Mouse (Mus musculus) heart, embryonic 12.5 days (tissue): ENCODE measurements around the gene Fkbpl. TPM values are rescaled to one million over a fixed set of nuclear protein-coding genes. Genes with fewer than 3 reads are reported as not detected.

Experiments used
- ATAC-seq: fragments of 200-750 bp; cut with Nextera tagmentation; 2 replicates; pipeline ENCODE4 v1.8.0; 2017; ENCODE audit warnings: moderate TSS enrichment, moderate library complexity; ENCODE audit not compliant: insufficient number of reproducible peaks, low FRiP score
- H3K27ac ChIP-seq: fragments of 300-500 bp; sonication (generic); 2 replicates; pipeline ENCODE4 v1.5.1; 2016; ENCODE audit warnings: mild to moderate bottlenecking, moderate library complexity; ENCODE audit not compliant: poor library complexity, severe bottlenecking
- H3K27me3 ChIP-seq: fragments of 300-500 bp; sonication (generic); replicated peaks from 2 replicates; pipeline ENCODE4 v1.6.1; 2016; ENCODE audit warnings: mild to moderate bottlenecking, moderate library complexity
- H3K36me3 ChIP-seq: fragments of 300-500 bp; sonication (generic); 2 replicates; pipeline ENCODE4 v1.6.1; 2016; ENCODE audit warnings: mild to moderate bottlenecking, moderate library complexity
- H3K4me1 ChIP-seq: fragments of 300-500 bp; sonication (generic); replicated peaks from 2 replicates; pipeline ENCODE4 v1.6.1; 2016; ENCODE audit warnings: mild to moderate bottlenecking
- H3K4me2 ChIP-seq: fragments of 300-500 bp; sonication (generic); 2 replicates; pipeline ENCODE4 v1.6.1; 2016; ENCODE audit warnings: mild to moderate bottlenecking, moderate library complexity
- H3K4me3 ChIP-seq: fragments of 300-500 bp; sonication (generic); 2 replicates; pipeline ENCODE4 v1.5.1; 2016; ENCODE audit warnings: mild to moderate bottlenecking
- H3K9ac ChIP-seq: fragments of 300-500 bp; sonication (generic); 2 replicates; pipeline ENCODE4 v1.6.1; 2016; ENCODE audit warnings: mild to moderate bottlenecking, moderate library complexity
- H3K9me3 ChIP-seq: fragments of 300-500 bp; sonication (generic); replicated peaks from 2 replicates; pipeline ENCODE4 v1.6.1; 2016; ENCODE audit warnings: mild to moderate bottlenecking, moderate library complexity
- WGBS: fragments of 180-500 bp; shearing (Covaris S2); methylation state at CpG from one replicate; pipeline ENCODE4 v1.1.7; 2016; 5-methylcytosine and 5-hydroxymethylcytosine counted together
- polyA plus RNA-seq: library from polyadenylated mRNA; unstranded; fragments of >200 nt; fragmentation: Nextera tagmentation; extraction: Ambion mirVana; gene quantifications from 2 replicates; pipeline ENCODE4 v1.2.1, GENCODE M21; 2016

The Fkbpl gene
- polyA plus RNA-seq, 1 experiment from 2014 or later, result 10.2 TPM

- Histone ChIP-seq H3K4me2 (peak overlapping the region; percentile 65), H3K36me3 (no peaks in the 10 kb centered on the region), H3K9ac (peak overlapping the region; percentile 53), H3K27ac (no peak overlapping the region), H3K4me3 (peak overlapping the region; percentile 35), H3K4me1 (peaks cover 36% of the 10 kb centered on the region), H3K9me3 (no peaks in the 10 kb centered on the region; the same call in 1 of the 2 replicates), H3K27me3 (peaks cover 63% of the 10 kb centered on the region)
- 9% methylated on average over 93 of the region's 93 CpGs for WGBS
- ATAC-seq, result no peak; the same call in 1 of the 2 replicates
These were observed 26.8 kb downstream of the Fkbpl start for GRCm38 (mm10) chr17:34671151-34672066.

DNA sequence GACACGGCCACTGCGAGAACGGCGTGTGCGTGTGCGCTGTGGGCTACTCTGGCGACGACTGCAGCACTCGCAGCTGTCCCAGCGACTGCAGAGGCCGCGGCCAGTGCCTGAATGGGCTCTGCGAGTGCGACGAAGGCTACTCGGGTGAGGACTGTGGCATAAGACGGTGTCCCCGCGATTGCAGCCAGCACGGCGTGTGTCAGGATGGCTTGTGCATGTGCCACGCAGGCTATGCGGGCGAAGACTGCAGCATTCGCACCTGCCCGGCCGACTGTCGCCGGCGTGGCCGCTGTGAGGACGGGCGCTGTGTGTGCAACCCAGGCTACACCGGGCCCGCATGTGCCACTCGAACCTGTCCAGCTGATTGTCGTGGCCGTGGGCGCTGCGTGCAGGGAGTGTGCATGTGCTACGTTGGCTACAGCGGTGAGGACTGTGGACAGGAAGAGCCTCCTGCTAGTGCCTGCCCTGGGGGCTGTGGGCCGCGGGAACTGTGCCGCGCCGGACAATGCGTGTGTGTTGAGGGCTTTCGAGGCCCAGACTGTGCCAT is 27.8 kb downstream of the Fkbpl start:
- H3K9ac ChIP-seq, result peak overlapping the region; percentile 53; the same call in 1 of the 2 replicates
- H3K4me3 ChIP-seq, result peak overlapping the region; percentile 35
- H3K9me3 ChIP-seq, result no peaks in the 10 kb centered on the region; the same call in 1 of the 2 replicates
- no peak for ATAC-seq
- no peaks in the 10 kb centered on the region for H3K36me3 ChIP-seq
- peaks cover 67% of the 10 kb centered on the region for H3K27me3 ChIP-seq
- 28% methylated on average over 49 of the region's 49 CpGs for WGBS
- H3K4me1 ChIP-seq, result peaks cover 36% of the 10 kb centered on the region
- H3K4me2 ChIP-seq, result peak overlapping the region; percentile 65
- no peak overlapping the region for H3K27ac ChIP-seq

- H3K9me3 ChIP-seq, result no peaks in the 10 kb centered on the region
- H3K4me1 ChIP-seq, result peaks cover 36% of the 10 kb centered on the region
- peaks cover 75% of the 10 kb centered on the region for H3K27me3 ChIP-seq
- H3K36me3 ChIP-seq, result no peaks in the 10 kb centered on the region
- no peak for ATAC-seq
- H3K4me2 ChIP-seq, result no peak overlapping the region
- H3K4me3 ChIP-seq, result no peak overlapping the region
- H3K27ac ChIP-seq, result no peak overlapping the region
- no peak overlapping the region for H3K9ac ChIP-seq
- 78% methylated on average over 7 of the region's 7 CpGs for WGBS
These were observed 28.6 kb downstream of the Fkbpl start for GRCm38 (mm10) chr17:34673139-34673538.

DNA sequence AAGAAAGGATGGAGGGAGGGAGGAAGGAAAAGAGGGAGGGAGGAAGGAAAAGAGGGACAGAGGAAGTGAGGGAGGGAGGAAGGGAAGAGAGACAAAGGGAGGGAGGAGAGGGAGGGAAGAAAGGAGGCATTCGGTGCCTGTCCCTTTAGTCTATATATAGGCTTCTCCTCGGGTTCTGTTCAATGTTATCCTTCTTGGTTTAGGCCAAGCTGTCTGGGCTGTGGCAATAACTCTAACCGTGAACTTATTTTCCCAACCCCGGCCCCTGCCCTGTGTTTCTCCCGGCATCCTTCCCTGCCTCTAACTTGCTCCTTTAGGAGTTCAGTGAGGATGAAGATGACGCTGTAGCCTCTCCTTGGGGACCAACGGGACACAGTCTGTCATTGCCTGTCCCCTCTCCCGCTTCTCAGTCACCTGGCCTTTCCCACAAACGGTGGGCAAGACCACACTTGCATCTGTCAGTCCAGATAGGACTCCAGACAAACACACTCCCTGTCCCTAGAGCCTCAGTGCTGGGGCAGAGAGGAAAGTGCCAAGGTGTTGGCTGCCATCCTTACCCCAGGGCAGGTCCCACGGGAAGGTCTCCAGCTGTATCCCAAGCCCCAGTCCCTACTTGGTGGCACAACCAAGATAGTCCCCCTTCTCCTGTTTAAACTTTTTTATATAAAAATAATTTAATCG is 30.1 kb downstream of the Fkbpl start:
- H3K27me3 ChIP-seq, result peaks cover 81% of the 10 kb centered on the region
- 39% methylated on average over 11 of the region's 11 CpGs for WGBS
- H3K27ac ChIP-seq, result no peak overlapping the region
- peaks cover 36% of the 10 kb centered on the region for H3K4me1 ChIP-seq
- H3K4me2 ChIP-seq, result no peak overlapping the region
- no peak overlapping the region for H3K4me3 ChIP-seq
- no peak for ATAC-seq
- no peaks in the 10 kb centered on the region for H3K9me3 ChIP-seq
- H3K36me3 ChIP-seq, result no peaks in the 10 kb centered on the region
- no peak overlapping the region for H3K9ac ChIP-seq

DNA sequence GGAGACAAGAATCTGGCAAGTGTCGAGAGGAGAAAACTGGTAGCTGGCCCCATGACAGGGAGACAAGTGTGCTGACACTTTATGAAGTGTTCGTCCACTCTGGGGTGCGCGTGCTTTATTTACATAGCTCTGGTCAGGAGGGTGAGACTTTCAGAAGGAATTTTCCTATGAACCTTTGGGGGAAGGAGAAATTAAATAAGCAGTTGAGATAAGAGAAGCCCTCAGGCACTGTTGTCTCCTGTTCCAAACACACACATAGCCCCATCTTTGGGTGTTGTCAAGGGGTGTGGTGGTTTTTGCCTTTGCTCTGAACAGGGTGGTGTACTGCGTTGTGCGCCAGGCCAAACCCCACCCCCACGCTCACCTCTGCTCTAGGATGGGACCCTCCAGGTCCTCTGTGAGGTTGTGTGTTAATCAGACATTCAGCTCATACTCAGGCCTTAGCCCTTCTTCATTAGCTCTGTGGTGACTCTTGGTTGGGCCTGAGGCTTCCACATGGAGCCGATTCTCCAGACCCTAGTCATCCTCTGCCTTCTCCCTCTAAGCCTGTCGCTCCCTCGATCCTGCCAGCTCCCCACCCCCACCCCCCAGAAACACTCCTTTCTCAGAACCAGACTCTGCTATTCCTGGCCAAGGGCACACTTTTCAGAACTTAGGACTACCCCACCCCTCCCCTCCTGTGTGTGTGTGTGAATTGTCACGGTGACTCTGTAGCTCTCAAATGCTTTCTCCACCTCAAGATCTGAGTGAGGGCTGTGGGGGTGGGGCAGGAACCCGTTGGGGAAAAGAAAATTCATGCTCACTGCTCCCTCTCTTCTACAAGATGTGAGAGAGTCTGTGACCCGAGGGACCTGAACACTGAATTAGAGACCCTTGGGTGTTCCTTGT is 30.9 kb downstream of the Fkbpl start:
- no peaks in the 10 kb centered on the region for H3K9me3 ChIP-seq
- H3K4me1 ChIP-seq, result peaks cover 36% of the 10 kb centered on the region
- no peak overlapping the region for H3K9ac ChIP-seq
- WGBS, result 57% methylated on average over 13 of the region's 13 CpGs
- H3K4me2 ChIP-seq, result no peak overlapping the region
- H3K4me3 ChIP-seq, result no peak overlapping the region
- peaks cover 81% of the 10 kb centered on the region for H3K27me3 ChIP-seq
- H3K27ac ChIP-seq, result no peak overlapping the region
- ATAC-seq, result no peak
- H3K36me3 ChIP-seq, result no peaks in the 10 kb centered on the region

DNA sequence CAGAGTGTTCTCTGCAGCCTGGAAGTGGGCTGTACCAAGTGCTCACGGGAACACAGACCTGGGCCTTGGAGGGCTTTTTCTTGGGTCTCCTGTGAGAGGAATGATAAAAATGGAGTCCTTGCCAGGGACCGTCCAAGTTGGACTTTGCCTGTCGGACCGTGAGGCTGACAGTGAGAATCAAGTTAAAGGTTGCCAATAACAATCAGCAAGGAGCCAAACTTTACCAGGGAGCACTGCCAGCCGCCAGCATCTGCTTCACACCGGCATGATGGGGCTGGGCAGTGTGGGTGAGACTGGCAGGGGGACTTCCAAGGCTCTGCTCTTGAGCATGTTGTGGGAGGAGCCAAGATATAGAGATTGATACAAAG is 31.5 kb downstream of the Fkbpl start:
- no peaks in the 10 kb centered on the region for H3K9me3 ChIP-seq
- H3K9ac ChIP-seq, result no peak overlapping the region
- peaks cover 35% of the 10 kb centered on the region for H3K4me1 ChIP-seq
- 68% methylated on average over 6 of the region's 6 CpGs for WGBS
- H3K4me2 ChIP-seq, result no peak overlapping the region
- H3K36me3 ChIP-seq, result no peaks in the 10 kb centered on the region
- no peak overlapping the region for H3K27ac ChIP-seq
- ATAC-seq, result no peak
- peaks cover 77% of the 10 kb centered on the region for H3K27me3 ChIP-seq
- no peak overlapping the region for H3K4me3 ChIP-seq

GRCm38 (mm10) chr17:34676671-34677070 is 32.1 kb downstream of the Fkbpl start:
- H3K27ac ChIP-seq, result no peak overlapping the region
- no peak overlapping the region for H3K9ac ChIP-seq
- H3K9me3 ChIP-seq, result no peaks in the 10 kb centered on the region
- H3K27me3 ChIP-seq, result peaks cover 71% of the 10 kb centered on the region
- H3K4me3 ChIP-seq, result no peak overlapping the region
- no peak overlapping the region for H3K4me2 ChIP-seq
- peaks cover 34% of the 10 kb centered on the region for H3K4me1 ChIP-seq
- no peaks in the 10 kb centered on the region for H3K36me3 ChIP-seq
- no peak for ATAC-seq
- 61% methylated on average over 12 of the region's 12 CpGs for WGBS

GRCm38 (mm10) chr17:34680191-34680590 is 35.6 kb downstream of the Fkbpl start:
- Histone ChIP-seq H3K9ac (no peak overlapping the region), H3K4me1 (peaks cover 44% of the 10 kb centered on the region), H3K9me3 (no peaks in the 10 kb centered on the region), H3K4me2 (no peak overlapping the region), H3K27me3 (peaks cover 37% of the 10 kb centered on the region), H3K4me3 (no peak overlapping the region), H3K27ac (no peak overlapping the region), H3K36me3 (no peaks in the 10 kb centered on the region)
- no peak for ATAC-seq
- 77% methylated on average over 26 of the region's 26 CpGs for WGBS

DNA sequence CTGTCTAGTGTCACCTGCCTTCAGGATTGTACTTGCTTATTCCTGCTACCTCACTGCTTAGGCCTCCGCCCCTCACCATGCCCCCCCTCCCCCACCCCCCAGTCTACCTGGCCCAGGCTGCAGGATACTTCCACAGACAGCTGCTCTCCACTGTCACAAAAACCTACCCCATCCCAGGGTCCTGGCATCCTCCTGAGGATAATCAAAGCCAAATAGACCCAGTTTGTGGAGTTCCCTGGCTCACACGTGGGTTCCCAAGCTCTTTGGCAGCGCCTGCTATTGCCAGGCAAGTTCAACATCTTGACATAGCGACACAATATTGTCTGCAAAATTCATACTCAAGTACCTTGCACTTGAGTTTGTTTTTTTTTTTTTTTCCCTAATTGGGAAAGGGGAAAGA is 36.1 kb downstream of the Fkbpl start:
- WGBS, result 83% methylated on average over 4 of the region's 4 CpGs
- peaks cover 44% of the 10 kb centered on the region for H3K4me1 ChIP-seq

GRCm38 (mm10) chr17:34681132-34681571 is 36.6 kb downstream of the Fkbpl start:
- WGBS, result 62% methylated on average over 17 of the region's 17 CpGs
- peaks cover 39% of the 10 kb centered on the region for H3K4me1 ChIP-seq
- H3K27me3 ChIP-seq, result peaks cover 37% of the 10 kb centered on the region
- ATAC-seq, result no peak
- H3K27ac ChIP-seq, result no peak overlapping the region
- H3K9ac ChIP-seq, result no peak overlapping the region
- H3K9me3 ChIP-seq, result no peaks in the 10 kb centered on the region
- H3K36me3 ChIP-seq, result no peaks in the 10 kb centered on the region
- 0 out of 2 replicates have a peak overlapping the region, but pooled peaks have one; percentile 9 for H3K4me2 ChIP-seq
- no peak overlapping the region for H3K4me3 ChIP-seq

More for the DNA sequence above, 36.1 kb downstream of the Fkbpl start:
- no peak overlapping the region for H3K4me3 ChIP-seq
- no peak for ATAC-seq
- H3K4me2 ChIP-seq, result no peak overlapping the region
- peaks cover 37% of the 10 kb centered on the region for H3K27me3 ChIP-seq
- H3K9me3 ChIP-seq, result no peaks in the 10 kb centered on the region
- no peaks in the 10 kb centered on the region for H3K36me3 ChIP-seq
- no peak overlapping the region for H3K27ac ChIP-seq
- no peak overlapping the region for H3K9ac ChIP-seq
